Mouse (Mus musculus) A20 (cell line): ENCODE measurements around the gene Gm49661.

Experiments
- DNase-seq: peaks from one replicate; pipeline ENCODE4 v3.0.0-alpha.2; 2011; ENCODE audit warnings: low read depth, low spot score

The Gm49661 gene

GRCm38 (mm10) chr8:84969241-84970134, at the start of gene Gm49661, which contains the start of the genes Prdx2 and Rnaseh2a:
Gm49661 (minus strand) TSS chr8:84969433.
Prdx2 (plus strand) TSS chr8:84969587.
Rnaseh2a (minus strand) TSS chr8:84969767.
- peak; percentile 89 for DNase-seq

GRCm38 (mm10) chr8:85017209-85017608, 48.0 kb upstream of the Gm49661 start:
- DNase-seq = no peak

DNA sequence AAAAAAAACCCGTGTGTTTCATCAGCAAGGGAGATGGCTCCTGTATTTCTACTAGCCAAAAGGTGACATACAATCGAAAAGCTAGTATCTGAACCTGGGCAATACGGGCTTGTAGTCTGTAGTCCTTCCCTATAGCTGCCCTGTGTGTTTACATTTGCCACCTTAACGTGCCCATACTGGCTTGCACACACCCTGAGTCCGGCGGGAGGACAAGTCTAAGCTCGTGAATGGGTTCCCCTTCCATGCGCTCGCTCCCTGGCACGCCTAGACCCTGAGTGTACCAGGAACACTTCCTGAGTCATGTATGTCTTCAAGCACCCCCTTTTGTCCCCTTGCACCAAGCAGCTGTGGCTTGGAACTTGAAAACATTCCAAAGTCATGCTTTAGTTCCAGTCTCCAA, 47.5 kb upstream of the Gm49661 start:
- no peak for DNase-seq

GRCm38 (mm10) chr8:85014431-85014830, 45.2 kb upstream of the Gm49661 start, which contains the start of gene Best2:
Best2 (minus strand) TSS chr8:85014531.
- DNase-seq = no peak

DNA sequence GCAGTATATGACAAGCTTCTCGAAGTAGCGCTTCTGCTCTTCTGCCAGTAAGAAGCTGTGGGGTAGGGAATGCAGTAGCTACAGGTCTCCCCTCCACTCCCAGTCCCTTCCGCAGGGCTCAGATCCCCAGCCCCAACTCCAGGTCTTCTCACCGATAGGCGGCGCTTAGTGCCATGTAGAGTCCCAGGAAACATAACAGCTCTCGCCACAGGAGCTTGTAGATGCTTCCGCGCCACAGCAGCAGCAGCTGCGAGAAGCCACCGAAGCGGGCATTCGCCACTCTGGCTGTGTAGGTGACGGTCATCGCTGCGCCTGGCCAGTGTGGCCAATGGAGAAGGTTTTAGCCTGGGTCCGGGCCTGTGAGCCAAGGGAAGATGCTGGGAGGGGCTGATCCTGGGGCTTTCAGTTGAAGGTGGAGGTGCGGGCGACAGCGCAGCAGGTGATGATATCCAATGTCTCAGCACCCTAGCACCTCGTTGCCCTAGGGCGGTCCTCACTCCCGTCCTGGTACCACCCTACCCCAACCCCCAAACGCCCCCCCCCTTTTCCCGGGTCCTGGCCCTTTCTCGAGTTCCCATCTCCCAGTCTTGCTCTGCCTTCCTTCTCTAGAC, 44.1 kb upstream of the Gm49661 start:
- peak; percentile 83 for DNase-seq

DNA sequence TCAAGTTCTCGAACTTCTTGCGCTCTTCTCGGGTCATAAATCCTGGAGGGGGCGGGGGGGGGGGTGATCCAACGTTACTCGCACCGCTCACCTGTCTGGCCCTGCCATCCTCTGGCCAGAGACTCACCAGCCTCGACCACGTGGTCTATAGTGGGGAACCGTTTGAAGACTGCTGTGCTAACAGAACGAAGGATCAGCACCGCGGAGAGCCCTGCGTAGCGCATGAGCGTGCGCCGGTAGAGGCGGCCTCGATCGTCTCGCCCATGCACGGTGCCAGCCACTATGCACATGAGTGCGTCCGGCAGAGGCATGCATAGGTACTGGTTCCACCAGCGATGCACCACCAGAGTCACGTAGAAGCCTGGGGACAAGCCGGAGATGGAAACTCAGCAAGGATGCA, 42.0 kb upstream of the Gm49661 start:
- DNase-seq = no peak

GRCm38 (mm10) chr8:85007686-85008085, 38.5 kb upstream of the Gm49661 start:
- no peak for DNase-seq

- peak; percentile 94 for DNase-seq
Observed at GRCm38 (mm10) chr8:84997649-84998295, 28.5 kb upstream of the Gm49661 start.

GRCm38 (mm10) chr8:84996978-84997377, 27.7 kb upstream of the Gm49661 start:
- no peak for DNase-seq

GRCm38 (mm10) chr8:84995680-84996079, 26.4 kb upstream of the Gm49661 start:
- DNase-seq = no peak

DNA sequence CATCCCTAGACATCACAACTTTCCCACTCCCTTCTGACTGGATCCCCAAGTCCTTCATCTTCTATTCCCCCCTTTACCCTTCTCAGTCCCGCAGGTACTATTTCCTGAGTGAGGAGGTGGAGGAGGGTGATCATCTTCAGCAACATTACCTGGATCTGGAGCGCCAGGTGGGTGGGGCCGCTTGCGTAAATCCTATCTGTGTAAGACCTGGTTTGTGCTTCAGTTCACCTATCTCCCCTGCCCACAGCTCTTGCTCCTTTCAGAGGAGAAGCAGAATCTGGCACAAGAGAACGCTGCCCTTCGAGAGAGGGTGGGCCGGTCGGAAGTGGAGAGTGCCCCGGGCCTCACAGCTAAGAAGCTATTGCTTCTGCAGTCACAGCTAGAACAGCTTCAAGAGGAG, 25.1 kb upstream of the Gm49661 start:
- no peak for DNase-seq

DNA sequence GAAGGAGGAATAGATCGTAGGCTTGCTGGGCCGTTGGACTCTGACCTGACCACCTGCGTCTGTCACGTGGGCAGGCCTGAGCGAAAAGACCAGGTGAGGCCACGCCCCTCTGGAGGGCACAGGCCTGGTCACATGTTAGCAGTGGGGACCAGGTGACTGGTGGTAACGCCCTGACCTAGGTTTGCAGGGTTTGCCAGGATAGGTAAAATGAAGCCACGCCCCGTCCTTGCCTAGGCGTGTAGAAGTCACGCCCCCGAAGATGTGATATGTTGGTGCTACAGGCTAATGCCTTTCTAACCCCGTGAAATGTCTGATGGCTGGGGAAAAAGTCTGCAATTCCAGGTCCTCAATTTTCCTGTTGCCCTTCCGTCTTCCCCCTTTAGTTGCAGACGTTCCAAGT, 21.6 kb upstream of the Gm49661 start:
- no peak for DNase-seq

- DNase-seq = peak; percentile 99
Observed at GRCm38 (mm10) chr8:84990349-84990748, 21.1 kb upstream of the Gm49661 start, which contains the start of gene Hook2. Hook2 (plus strand) TSS chr8:84990603.

GRCm38 (mm10) chr8:84989810-84990209, 20.6 kb upstream of the Gm49661 start:
- DNase-seq = peak; percentile 93

GRCm38 (mm10) chr8:84989311-84989731, 20.1 kb upstream of the Gm49661 start:
- DNase-seq = peak; percentile 62

GRCm38 (mm10) chr8:84987903-84988302, 18.7 kb upstream of the Gm49661 start:
- no peak for DNase-seq

DNA sequence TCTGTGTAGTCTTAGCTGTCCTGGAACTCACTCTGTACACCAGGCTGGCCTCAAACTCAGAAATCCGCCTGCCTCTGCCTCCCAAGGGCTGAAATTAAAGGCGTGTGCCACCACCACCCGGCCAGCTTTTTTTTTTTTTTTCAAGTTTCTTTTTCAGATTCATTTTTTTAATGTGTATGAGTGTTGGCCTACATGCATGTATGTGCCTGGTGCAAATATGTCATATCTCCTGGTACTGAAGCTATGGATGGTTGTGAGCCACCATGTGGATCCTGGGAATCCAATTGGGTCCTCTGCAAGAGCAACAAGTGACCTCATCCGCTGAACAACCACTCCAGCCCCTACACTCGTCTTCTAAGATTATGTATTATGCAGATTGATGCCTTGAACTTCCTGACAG, 18.2 kb upstream of the Gm49661 start:
- DNase-seq = no peak

DNA sequence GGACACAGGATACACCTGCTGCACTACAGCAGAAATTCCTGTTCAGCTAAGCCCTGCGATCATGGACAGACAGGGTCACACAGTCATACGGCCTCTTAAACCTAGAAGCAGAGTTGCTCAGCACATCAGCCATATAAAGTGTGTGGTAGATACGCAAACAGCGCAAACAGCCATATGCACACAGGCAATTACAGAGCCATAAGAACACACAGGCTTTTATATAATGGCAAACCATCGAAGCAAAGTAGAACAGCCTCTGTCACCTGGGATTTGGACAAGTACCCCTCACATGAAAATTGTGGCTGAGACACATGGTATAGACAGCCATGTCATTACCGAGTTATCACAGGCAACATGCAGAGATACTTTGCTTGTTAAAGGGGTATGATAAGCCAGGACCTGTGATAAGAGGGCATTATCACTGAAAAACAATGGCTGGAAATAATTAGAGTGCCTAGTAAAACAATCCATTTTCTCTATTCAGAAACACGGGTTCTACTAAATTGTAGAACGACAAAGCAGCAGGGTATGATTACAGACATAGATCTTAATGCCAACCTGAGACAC, 17.2 kb upstream of the Gm49661 start:
- DNase-seq = no peak

DNA sequence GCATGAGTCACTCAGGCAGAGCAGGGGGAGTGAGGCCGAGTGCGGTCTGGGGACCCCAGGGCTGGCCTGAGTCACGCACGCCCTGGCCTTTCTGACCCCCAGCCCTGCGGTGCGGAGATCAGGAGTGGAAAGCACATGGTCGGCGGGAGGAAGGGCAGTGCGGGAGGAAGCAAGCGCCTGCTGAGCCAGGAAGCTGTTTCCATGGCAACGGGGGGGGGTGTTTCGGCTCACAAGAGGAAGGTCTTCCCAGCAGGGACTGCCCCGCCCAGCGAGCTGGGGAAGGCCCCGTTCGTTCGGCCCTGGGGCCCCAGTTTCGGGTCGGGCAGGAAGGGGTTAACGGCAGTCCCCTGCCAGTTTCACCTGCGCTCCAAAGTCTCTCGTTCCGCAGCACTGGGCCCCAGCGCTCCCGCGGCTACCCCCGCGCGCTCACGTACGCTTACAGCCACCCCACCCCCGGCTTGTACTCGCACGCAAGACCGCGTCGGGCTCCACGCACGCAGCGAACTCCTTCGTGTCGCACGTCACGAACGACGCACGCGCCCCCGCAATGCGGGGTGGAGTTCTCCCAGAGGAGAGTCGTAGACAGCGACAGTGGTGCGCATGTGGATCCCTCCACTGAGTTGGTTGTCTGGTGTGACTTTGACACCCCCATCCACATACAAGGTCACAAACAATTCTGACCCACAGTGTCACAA, 16.6 kb upstream of the Gm49661 start:
- peak; percentile 98 for DNase-seq

DNA sequence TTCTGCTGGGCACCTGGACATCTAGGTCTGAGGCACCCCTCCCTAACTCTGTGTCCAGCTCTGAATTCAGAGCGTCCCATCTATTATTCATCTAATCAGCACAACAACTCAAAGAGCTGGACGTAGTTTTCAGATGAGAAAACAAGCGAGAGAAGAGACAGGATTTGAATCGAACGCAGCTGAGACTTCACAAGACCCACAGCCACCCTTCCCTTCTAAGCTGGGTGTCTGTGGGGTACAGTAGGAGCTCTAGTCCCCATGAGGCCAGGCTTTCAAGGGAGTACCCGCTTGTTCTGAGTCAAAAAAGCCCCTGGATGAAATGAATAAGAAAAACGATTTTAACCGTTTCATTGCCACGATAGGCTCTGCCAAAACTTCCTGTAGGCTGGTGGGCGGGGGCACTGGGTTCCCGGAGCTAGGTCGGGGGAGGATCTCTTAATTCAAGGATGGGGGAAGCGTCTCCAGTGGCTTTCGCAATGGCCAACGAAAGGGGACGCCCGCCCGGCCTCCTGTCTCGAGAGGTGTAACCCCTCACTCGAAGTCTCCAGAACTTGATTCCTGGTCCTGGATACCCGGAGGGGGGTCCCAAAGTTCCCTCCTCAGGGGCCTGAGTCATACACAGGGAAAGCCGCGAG, 15.9 kb upstream of the Gm49661 start:
- DNase-seq = peak; percentile 64
